Mouse (Mus musculus) embryonic fibroblast, embryonic 13.5 days (primary cell): ENCODE measurements around the gene Scrn2.

Experiments
- CTCF ChIP-seq: IDR thresholded peaks from 2 replicates; pipeline ENCODE4 v1.5.1; 2011; ENCODE audit warnings: mild to moderate bottlenecking, control low read depth, low read length, moderate library complexity, borderline replicate concordance; ENCODE audit not compliant: insufficient read depth
- POLR2A ChIP-seq: IDR thresholded peaks from 2 replicates; pipeline ENCODE4 v1.6.1; 2011; ENCODE audit warnings: low read depth, mild to moderate bottlenecking, control low read depth, low read length, moderate library complexity

DNA sequence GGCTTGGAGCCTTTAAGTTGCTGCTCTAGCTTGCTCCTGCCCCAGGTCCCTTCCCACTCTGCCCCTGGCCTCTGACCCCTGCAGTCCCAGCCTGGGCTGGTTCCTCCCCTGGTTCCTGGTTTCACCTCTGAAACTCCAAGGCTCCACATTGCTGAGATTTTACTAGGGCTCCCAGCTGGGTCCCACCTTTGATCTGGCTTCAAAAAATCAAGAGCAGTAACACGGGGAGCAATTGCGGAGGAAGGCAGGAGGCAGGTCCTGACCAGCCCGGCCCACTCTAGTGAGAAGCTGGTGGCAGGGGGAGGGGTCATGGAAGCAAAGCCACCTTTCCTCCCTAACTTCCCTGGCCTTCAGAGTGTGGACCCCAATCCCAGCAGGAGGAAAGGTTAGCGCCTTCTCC lies 44.8 kb upstream of the Scrn2 start:
- no peak for TF ChIP-seq CTCF
- TF ChIP-seq POLR2A, result no peak
